Mouse (Mus musculus) stomach, postnatal 0 days (tissue): ENCODE results near the gene Ccdc27. TPM values are rescaled to one million over a fixed set of nuclear protein-coding genes. Genes with fewer than 3 reads are reported as not detected.
A peak's percentile ranks its signal among the peaks of the same experiment; 100 is the strongest.

Experiments
- ATAC-seq: fragments of 200-750 bp; cut with Nextera tagmentation; 2 replicates; pipeline ENCODE4 v1.8.0; 2017; ENCODE audit not compliant: low FRiP score, low TSS enrichment
- DNase-seq: peaks from one replicate; pipeline ENCODE4 v3.0.0-alpha.2; 2016; ENCODE audit warnings: low spot score
- H3K27ac ChIP-seq: fragments of 300-500 bp; sonication (generic); replicated peaks from 2 replicates; pipeline ENCODE4 v1.5.1; 2014; ENCODE audit warnings: mild to moderate bottlenecking, control low read depth
- H3K27me3 ChIP-seq: fragments of 300-500 bp; sonication (generic); 2 replicates; pipeline ENCODE4 v1.6.1; 2014; ENCODE audit warnings: low read length; ENCODE audit not compliant: control insufficient read depth, insufficient read depth
- H3K36me3 ChIP-seq: fragments of 300-500 bp; sonication (generic); 2 replicates; pipeline ENCODE4 v1.6.1; 2014; ENCODE audit warnings: low read length, mixed read lengths; ENCODE audit not compliant: control insufficient read depth, insufficient read depth
- H3K4me1 ChIP-seq: fragments of 300-500 bp; sonication (generic); replicated peaks from 2 replicates; pipeline ENCODE4 v1.6.1; 2014; ENCODE audit warnings: antibody characterized with exemption; ENCODE audit not compliant: control insufficient read depth, insufficient read depth
- H3K4me2 ChIP-seq: fragments of 300-500 bp; sonication (generic); replicated peaks from 2 replicates; pipeline ENCODE4 v1.6.1; 2014; ENCODE audit warnings: low read depth, mild to moderate bottlenecking, control low read depth, moderate library complexity
- H3K4me3 ChIP-seq: fragments of 300-500 bp; sonication (generic); 2 replicates; pipeline ENCODE4 v1.5.1; 2014; ENCODE audit warnings: low read depth, low read length, control low read depth
- H3K9ac ChIP-seq: fragments of 300-500 bp; sonication (generic); 2 replicates; pipeline ENCODE4 v1.6.1; 2014; ENCODE audit warnings: mild to moderate bottlenecking, low read length, control low read depth, mixed read lengths
- H3K9me3 ChIP-seq: fragments of 300-500 bp; sonication (generic); 2 replicates; pipeline ENCODE4 v1.6.1; 2016; ENCODE audit warnings: low read length; ENCODE audit not compliant: control insufficient read depth
- CTCF ChIP-seq: IDR thresholded peaks from 2 replicates; pipeline ENCODE4 v1.5.1; 2016; ENCODE audit warnings: antibody characterized with exemption, low read depth, mild to moderate bottlenecking, moderate library complexity
- EP300 ChIP-seq: optimal IDR thresholded peaks from 2 replicates; pipeline ENCODE3; 2016; ENCODE audit warnings: antibody characterized with exemption
- WGBS: fragments of 180-500 bp; shearing (Covaris S2); extraction: QIAGEN DNeasy Blood & Tissue Kit; methylation state at CpG from one replicate; pipeline ENCODE4 v1.1.7; 2014; 5-methylcytosine and 5-hydroxymethylcytosine counted together
- polyA plus RNA-seq: library from polyadenylated mRNA; unstranded; fragments of >200 nt; fragmentation: Nextera tagmentation; extraction: Ambion mirVana; gene quantifications from 2 replicates; pipeline ENCODE4 v1.2.1, GENCODE M21; 2015

Ccdc27 gene
- polyA plus RNA-seq, 1 experiment from 2014 or later = 0.07 TPM

DNA sequence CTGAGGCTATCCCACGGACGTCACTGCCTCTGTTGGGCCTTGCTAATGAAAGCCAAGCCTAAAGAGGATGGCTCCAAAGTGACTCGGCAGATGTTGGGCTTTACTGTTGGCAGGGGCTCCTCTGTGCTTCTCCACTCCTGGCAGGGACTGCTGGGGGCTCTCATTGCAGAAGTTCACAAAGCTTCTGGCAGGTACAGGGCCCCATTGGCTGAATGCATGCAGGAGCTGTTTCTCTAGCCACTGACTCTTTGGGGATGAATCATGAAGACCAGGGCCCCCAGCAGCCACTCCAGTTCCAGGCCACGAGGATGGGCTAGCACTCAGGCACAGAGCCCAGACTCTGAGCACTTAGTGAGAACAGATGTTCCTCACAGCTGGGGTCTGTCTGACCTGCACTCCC is 15.2 kb upstream of the Ccdc27 start:
- no peaks in the 10 kb centered on the region for H3K9me3 ChIP-seq
- ATAC-seq = no peak
- no peaks in the 10 kb centered on the region for H3K36me3 ChIP-seq
- H3K27me3 ChIP-seq = no peaks in the 10 kb centered on the region
- H3K4me1 ChIP-seq = no peaks in the 10 kb centered on the region
- TF ChIP-seq EP300 (no peak), CTCF (no peak)
- H3K4me2 ChIP-seq = no peak overlapping the region
- WGBS = 52% methylated on average over 4 of the region's 4 CpGs
- no peak overlapping the region for H3K27ac ChIP-seq
- no peak overlapping the region for H3K9ac ChIP-seq
- H3K4me3 ChIP-seq = no peak overlapping the region
- no peak for DNase-seq

DNA sequence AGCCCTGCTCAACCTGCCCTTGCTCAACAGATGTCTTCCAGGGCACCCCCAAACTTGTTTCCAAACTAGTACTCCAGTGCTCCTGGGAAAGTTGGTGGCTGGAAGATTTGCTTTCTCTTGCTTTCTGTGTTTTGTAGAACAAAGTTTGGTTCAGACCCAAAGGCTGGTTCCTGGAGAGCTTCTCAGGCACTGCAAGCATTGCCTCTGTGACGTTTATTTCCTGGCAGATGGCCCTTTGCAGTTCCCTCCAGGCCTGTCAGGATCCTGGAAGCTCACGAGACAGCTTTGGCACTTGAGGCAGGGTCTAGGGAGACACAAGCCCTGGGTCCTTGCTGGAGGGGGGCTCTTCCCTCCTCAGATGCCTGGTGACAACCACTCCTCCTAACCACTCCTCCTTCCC is 14.2 kb upstream of the Ccdc27 start:
- TF ChIP-seq CTCF (no peak), EP300 (no peak)
- Histone ChIP-seq H3K4me1 (no peaks in the 10 kb centered on the region), H3K27ac (no peak overlapping the region), H3K9ac (no peak overlapping the region), H3K4me2 (no peak overlapping the region), H3K36me3 (no peaks in the 10 kb centered on the region), H3K4me3 (no peak overlapping the region), H3K27me3 (no peaks in the 10 kb centered on the region), H3K9me3 (no peaks in the 10 kb centered on the region)
- DNase-seq (no peak), ATAC-seq (no peak)
- WGBS = 36% methylated on average over 2 of the region's 2 CpGs

DNA sequence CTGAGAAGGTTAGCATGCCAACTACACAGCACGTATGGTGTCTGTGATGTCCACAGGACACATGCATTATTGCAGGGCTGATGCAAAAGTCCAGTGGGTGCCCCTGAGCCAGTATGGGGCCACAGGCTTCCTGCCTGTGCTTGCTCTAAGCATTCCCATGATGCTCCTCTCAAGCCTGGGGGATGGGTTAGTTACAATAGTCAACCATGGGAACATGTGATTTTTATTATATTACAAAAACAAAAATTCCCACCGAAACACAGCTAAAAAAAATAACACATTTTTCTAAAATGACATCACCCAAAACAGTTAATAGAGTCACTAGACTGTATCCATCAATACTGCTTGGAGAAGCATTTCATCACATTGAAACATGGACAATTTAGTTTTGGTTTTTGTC is 13.6 kb upstream of the Ccdc27 start:
- H3K36me3 ChIP-seq = no peaks in the 10 kb centered on the region
- TF ChIP-seq EP300 (no peak), CTCF (no peak)
- H3K4me1 ChIP-seq = no peaks in the 10 kb centered on the region
- 61% methylated on average over 2 of the region's 2 CpGs for WGBS
- H3K4me2 ChIP-seq = no peak overlapping the region
- ATAC-seq (no peak), DNase-seq (no peak)
- no peak overlapping the region for H3K27ac ChIP-seq
- H3K4me3 ChIP-seq = no peak overlapping the region
- no peaks in the 10 kb centered on the region for H3K27me3 ChIP-seq
- H3K9ac ChIP-seq = no peak overlapping the region
- no peaks in the 10 kb centered on the region for H3K9me3 ChIP-seq

DNA sequence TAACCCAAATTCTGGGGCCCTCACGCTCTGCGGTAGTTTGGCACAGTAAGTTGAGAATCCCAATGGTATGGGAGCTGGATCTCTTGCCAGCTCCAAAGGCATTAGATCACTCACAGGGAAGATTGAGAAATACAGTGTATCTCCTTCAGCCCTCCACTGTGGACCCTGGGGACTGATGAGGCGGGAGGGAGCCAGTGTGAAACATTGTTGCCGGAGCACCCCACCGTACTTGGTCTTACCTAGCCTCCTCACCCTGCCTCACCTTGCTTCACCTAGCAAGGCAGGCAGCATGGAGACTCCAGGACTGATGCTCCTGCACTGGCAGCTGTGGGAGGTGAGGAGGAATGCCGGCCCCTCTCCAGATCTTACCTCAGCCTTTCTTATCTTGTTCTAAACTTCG is 13.0 kb upstream of the Ccdc27 start:
- Histone ChIP-seq H3K36me3 (no peaks in the 10 kb centered on the region), H3K4me1 (no peaks in the 10 kb centered on the region), H3K4me3 (no peak overlapping the region), H3K27me3 (no peaks in the 10 kb centered on the region), H3K27ac (no peak overlapping the region), H3K9ac (no peak overlapping the region), H3K9me3 (no peaks in the 10 kb centered on the region), H3K4me2 (no peak overlapping the region)
- WGBS = 88% methylated on average over 7 of the region's 7 CpGs
- no peak for DNase-seq
- TF ChIP-seq EP300 (no peak), CTCF (no peak)
- ATAC-seq = no peak

DNA sequence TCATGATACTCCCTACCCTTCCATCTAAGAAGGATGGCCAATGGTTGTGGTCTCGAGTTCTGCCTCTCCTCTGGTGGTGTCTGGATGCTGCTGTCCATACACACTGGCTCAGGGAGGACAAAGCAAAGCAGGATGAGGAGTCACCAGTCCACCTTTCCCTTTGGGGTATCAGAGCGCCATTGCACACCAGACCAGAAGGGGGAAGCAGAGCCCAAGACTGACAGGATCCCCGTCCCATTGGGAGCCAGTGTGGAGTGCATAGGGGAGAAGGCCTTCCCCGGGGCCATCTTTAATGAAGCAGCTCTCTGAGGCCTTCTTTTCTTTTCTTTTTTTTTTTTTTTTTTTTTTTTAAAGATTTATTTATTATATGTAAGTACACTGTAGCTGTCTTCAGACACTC is 10.6 kb upstream of the Ccdc27 start:
- no peak overlapping the region for H3K9ac ChIP-seq

DNA sequence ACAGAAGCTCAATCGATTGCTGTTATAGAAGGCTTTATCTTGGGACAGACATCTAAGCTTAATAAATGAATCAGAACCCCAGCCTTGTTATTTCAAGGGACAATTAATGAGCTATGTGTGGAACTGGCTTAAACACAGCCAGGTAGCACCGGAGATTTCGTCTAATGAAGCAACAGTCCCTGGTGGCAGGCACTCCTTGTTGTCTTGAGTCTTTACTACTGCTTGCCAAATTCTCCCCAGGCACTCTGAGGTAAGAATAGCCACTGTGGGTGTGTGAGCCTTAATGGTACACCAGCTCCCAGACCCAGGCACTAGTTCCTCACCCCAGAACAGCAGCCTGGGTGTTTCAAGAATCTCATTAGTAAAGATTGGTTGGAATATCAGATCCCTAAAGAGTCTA is 8.9 kb upstream of the Ccdc27 start:
- DNase-seq = no peak
- Histone ChIP-seq H3K4me1 (no peaks in the 10 kb centered on the region), H3K36me3 (no peaks in the 10 kb centered on the region), H3K4me2 (no peak overlapping the region), H3K27me3 (no peaks in the 10 kb centered on the region), H3K9me3 (no peaks in the 10 kb centered on the region), H3K4me3 (no peak overlapping the region), H3K9ac (no peak overlapping the region), H3K27ac (no peak overlapping the region)
- ATAC-seq = no peak
- 76% methylated on average over 3 of the region's 3 CpGs for whole genome bisulfite sequencing
- TF ChIP-seq CTCF (no peak), EP300 (no peak)

More for the DNA sequence above, 10.6 kb upstream of the Ccdc27 start:
- no peak overlapping the region for H3K4me3 ChIP-seq
- no peak for TF ChIP-seq EP300
- peak; percentile 58 for TF ChIP-seq CTCF
- no peaks in the 10 kb centered on the region for H3K4me1 ChIP-seq
- H3K36me3 ChIP-seq = no peaks in the 10 kb centered on the region
- DNase-seq (no peak), ATAC-seq (no peak)
- H3K4me2 ChIP-seq = no peak overlapping the region
- H3K9me3 ChIP-seq = no peaks in the 10 kb centered on the region
- WGBS = 49% methylated on average over 4 of the region's 4 CpGs
- no peak overlapping the region for H3K27ac ChIP-seq
- H3K27me3 ChIP-seq = no peaks in the 10 kb centered on the region
